Mouse (Mus musculus) adrenal gland, postnatal 25 days (tissue): Measurements from ENCODE around the gene Gm28998. TPM values are rescaled to one million over a fixed set of nuclear protein-coding genes. Genes with fewer than 3 reads are reported as not detected.
"Not testable (repeated sequence)": the region's sequence is repeated elsewhere in the genome, so short reads cannot be mapped to it uniquely, and the experiment has no call there.

Experiments
- DNase-seq: peaks from one replicate; pipeline ENCODE4 v3.0.0; 2021; ENCODE audit warnings: mixed read lengths
- long read RNA-seq: library from polyadenylated mRNA; stranded (forward); transcript quantifications from one replicate; pipeline ENCODE4 v2.0.0, GENCODE M21; 2021
- total RNA-seq: library from RNA; stranded (reverse); gene quantifications from 2 replicates; pipeline ENCODE4 v1.2.3, GENCODE M21; 2021

Gm28998 gene
- total RNA-seq: not detected in 2 replicates
- long read RNA-seq: 0 reads

DNA sequence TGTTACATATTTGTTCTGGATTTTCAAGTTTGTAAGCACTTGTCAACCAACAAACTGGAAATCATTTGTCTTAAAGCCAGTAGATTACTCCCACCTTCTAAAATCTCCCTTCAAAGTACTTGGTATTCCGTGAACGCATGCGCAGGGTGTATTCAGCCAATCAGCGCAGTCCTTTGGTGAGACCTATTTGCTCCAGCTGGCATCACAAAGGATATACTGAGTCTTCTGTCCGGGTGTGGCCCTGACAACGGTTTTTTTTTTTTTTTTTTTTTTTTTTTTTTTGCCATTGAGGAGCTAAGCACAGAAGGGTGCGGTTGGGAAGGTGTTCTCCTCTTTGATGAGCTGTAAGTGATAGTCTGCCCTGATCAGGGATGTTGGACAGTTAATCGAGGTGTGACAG, at the start of gene Gm28998:
TSS of gene Gm28998 (plus strand) at position 301 of the 400 bp plus-strand sequence.
- DNase-seq: not testable (repeated sequence)

Other genes starting within 250 kb of the Gm28998 start
- gene Gm21244, start 84.5 kb upstream of the Gm28998 start, total RNA-seq: not detected in 2 replicates
- not detected in 2 replicates for gene Gm21788, start 151.2 kb downstream of the Gm28998 start, total RNA-seq